Mouse (Mus musculus) lung, embryonic 15.5 days (tissue): ENCODE measurements around the gene Cdyl. TPM values are rescaled to one million over a fixed set of nuclear protein-coding genes. Genes with fewer than 3 reads are reported as not detected.
A peak's percentile ranks its signal among the peaks of the same experiment; 100 is the strongest.

ENCODE experiments used
- ATAC-seq: fragments of 200-750 bp; cut with Nextera tagmentation; 2 replicates; pipeline ENCODE4 v1.8.0; 2017; ENCODE audit warnings: moderate number of reproducible peaks, borderline replicate concordance; ENCODE audit not compliant: low FRiP score, low TSS enrichment; ENCODE audit errors: extremely low read depth
- H3K27ac ChIP-seq: fragments of 300-500 bp; sonication (generic); 2 replicates; pipeline ENCODE4 v1.5.1; 2015; ENCODE audit warnings: moderate library complexity, mild to moderate bottlenecking, inconsistent platforms
- H3K27me3 ChIP-seq: fragments of 300-500 bp; sonication (generic); 2 replicates; pipeline ENCODE4 v1.6.1; 2015; ENCODE audit warnings: inconsistent platforms
- H3K36me3 ChIP-seq: fragments of 300-500 bp; sonication (generic); 2 replicates; pipeline ENCODE4 v1.6.1; 2015; ENCODE audit warnings: inconsistent platforms
- H3K4me1 ChIP-seq: fragments of 300-500 bp; sonication (generic); 2 replicates; pipeline ENCODE4 v1.6.1; 2015; ENCODE audit warnings: inconsistent platforms
- H3K4me2 ChIP-seq: fragments of 300-500 bp; sonication (generic); 2 replicates; pipeline ENCODE4 v1.6.1; 2015; ENCODE audit warnings: inconsistent platforms, mild to moderate bottlenecking, moderate library complexity
- H3K4me3 ChIP-seq: fragments of 300-500 bp; sonication (generic); 2 replicates; pipeline ENCODE4 v1.5.1; 2015; ENCODE audit warnings: mild to moderate bottlenecking, inconsistent platforms
- H3K9ac ChIP-seq: fragments of 300-500 bp; sonication (generic); 2 replicates; pipeline ENCODE4 v1.6.1; 2015; ENCODE audit warnings: inconsistent platforms
- H3K9me3 ChIP-seq: fragments of 300-500 bp; sonication (generic); 2 replicates; pipeline ENCODE4 v1.6.1; 2016; ENCODE audit warnings: inconsistent platforms
- WGBS: fragments of 180-500 bp; shearing (Covaris S2); methylation state at CpG from one replicate; pipeline ENCODE4 v1.1.7; 2015; 5-methylcytosine and 5-hydroxymethylcytosine counted together
- polyA plus RNA-seq: library from polyadenylated mRNA; unstranded; fragments of >200 nt; fragmentation: Nextera tagmentation; extraction: Ambion mirVana; gene quantifications from 2 replicates; pipeline ENCODE4 v1.2.1, GENCODE M21; 2015

The Cdyl gene
- polyA plus RNA-seq, 1 experiment from 2014 or later = 15.7 TPM

DNA sequence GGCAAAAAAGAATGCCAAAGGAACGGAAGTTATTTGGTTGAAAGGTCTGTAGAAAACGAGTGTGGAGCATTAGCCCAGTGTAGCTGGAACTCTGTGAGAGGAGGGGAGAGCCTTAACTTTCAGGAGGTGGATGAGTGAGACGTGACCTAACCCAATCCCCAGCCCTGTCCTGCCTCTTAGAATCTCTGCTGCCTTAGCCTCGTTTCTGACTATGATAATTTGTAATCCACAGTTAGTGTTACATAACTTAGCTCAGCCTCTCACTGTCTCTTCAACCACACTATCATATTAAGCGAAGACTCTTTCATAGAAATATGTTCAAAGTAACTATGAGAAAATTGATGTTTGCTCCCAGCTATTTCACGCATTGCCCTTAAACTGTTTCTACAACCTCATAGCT, 59.9 kb downstream of the Cdyl start:
- no peaks in the 10 kb centered on the region for H3K4me1 ChIP-seq
- H3K9me3 ChIP-seq = no peaks in the 10 kb centered on the region
- H3K27ac ChIP-seq = no peak overlapping the region
- H3K4me2 ChIP-seq = no peak overlapping the region
- WGBS = 63% methylated on average over 6 of the region's 6 CpGs
- no peaks in the 10 kb centered on the region for H3K36me3 ChIP-seq
- H3K27me3 ChIP-seq = no peaks in the 10 kb centered on the region
- no peak for ATAC-seq
- H3K4me3 ChIP-seq = no peak overlapping the region
- no peak overlapping the region for H3K9ac ChIP-seq

GRCm38 (mm10) chr13:35723073-35723472, 63.4 kb downstream of the Cdyl start:
- Histone ChIP-seq H3K9ac (no peak overlapping the region), H3K4me3 (no peak overlapping the region), H3K27ac (no peak overlapping the region), H3K27me3 (no peaks in the 10 kb centered on the region), H3K36me3 (no peaks in the 10 kb centered on the region), H3K4me2 (no peak overlapping the region), H3K9me3 (no peaks in the 10 kb centered on the region), H3K4me1 (no peaks in the 10 kb centered on the region)
- no peak for ATAC-seq
- 27% methylated on average over 1 of the region's 1 CpGs for WGBS

DNA sequence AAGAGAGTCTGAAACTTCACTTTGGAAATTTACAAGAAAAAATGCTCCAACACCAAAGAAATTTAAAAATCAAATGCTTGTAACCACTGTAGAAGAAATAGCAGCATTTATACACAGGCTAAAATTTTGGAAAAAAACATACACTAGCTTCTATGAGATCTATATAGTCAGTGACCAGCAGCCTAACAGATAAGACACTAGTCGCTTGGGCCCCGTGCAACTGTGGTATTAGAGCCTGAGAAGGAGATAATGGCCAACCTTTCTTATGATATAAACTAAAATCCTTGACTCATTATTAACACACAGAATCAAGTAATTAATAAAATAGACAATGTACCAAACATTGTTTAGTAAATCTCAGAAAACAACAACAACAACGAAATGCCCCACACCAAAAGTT, 66.4 kb downstream of the Cdyl start:
- no peak overlapping the region for H3K27ac ChIP-seq
- no peaks in the 10 kb centered on the region for H3K4me1 ChIP-seq
- H3K9ac ChIP-seq = no peak overlapping the region
- ATAC-seq = no peak
- no peak overlapping the region for H3K4me2 ChIP-seq
- H3K27me3 ChIP-seq = no peaks in the 10 kb centered on the region
- H3K4me3 ChIP-seq = no peak overlapping the region
- no peaks in the 10 kb centered on the region for H3K36me3 ChIP-seq
- no peaks in the 10 kb centered on the region for H3K9me3 ChIP-seq
- 89% methylated on average over 3 of the region's 3 CpGs for WGBS

GRCm38 (mm10) chr13:35732131-35732530, 72.5 kb downstream of the Cdyl start:
- 71% methylated on average over 4 of the region's 4 CpGs for WGBS
- Histone ChIP-seq H3K36me3 (no peaks in the 10 kb centered on the region), H3K9me3 (no peaks in the 10 kb centered on the region), H3K4me1 (no peaks in the 10 kb centered on the region), H3K4me3 (no peak overlapping the region), H3K27me3 (no peaks in the 10 kb centered on the region), H3K27ac (no peak overlapping the region), H3K9ac (no peak overlapping the region), H3K4me2 (no peak overlapping the region)
- no peak for ATAC-seq

GRCm38 (mm10) chr13:35732891-35733596, 73.4 kb downstream of the Cdyl start:
- Histone ChIP-seq H3K4me1 (no peaks in the 10 kb centered on the region), H3K4me3 (no peak overlapping the region), H3K36me3 (no peaks in the 10 kb centered on the region), H3K9ac (no peak overlapping the region), H3K27me3 (no peaks in the 10 kb centered on the region), H3K27ac (no peak overlapping the region), H3K4me2 (no peak overlapping the region), H3K9me3 (no peaks in the 10 kb centered on the region)
- no peak for ATAC-seq
- 83% methylated on average over 5 of the region's 5 CpGs for WGBS

DNA sequence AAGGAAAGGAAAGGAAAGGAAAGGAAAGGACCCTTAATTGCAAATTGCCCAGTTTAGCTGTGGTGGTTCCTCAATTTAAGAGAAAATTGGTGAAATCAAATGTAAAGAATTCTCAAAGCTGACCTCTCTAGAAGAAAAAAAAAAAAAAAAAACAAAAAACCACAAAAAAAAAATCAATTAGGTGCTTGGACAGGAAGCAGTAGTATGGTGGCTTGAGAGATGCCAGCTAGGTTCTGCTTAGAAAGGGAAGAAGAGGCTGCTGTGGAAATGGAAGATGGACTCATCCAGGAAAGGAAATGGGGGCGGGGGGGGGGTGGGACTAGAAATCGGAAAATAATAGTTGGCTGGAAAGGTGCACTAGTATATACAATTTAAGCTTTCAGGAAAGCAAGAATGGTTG, 77.9 kb downstream of the Cdyl start:
- no peak for ATAC-seq
- no peak overlapping the region for H3K9ac ChIP-seq
- H3K4me2 ChIP-seq = no peak overlapping the region
- H3K27ac ChIP-seq = no peak overlapping the region
- no peaks in the 10 kb centered on the region for H3K9me3 ChIP-seq
- peaks cover 3% of the 10 kb centered on the region; the same call in 1 of the 2 replicates for H3K4me1 ChIP-seq
- no peaks in the 10 kb centered on the region for H3K27me3 ChIP-seq
- no peak overlapping the region for H3K4me3 ChIP-seq
- H3K36me3 ChIP-seq = no peaks in the 10 kb centered on the region
- 36% methylated on average over 2 of the region's 2 CpGs for WGBS

- H3K27ac ChIP-seq = no peak overlapping the region
- H3K4me3 ChIP-seq = no peak overlapping the region
- H3K4me2 ChIP-seq = no peak overlapping the region
- H3K9me3 ChIP-seq = no peaks in the 10 kb centered on the region
- no peaks in the 10 kb centered on the region for H3K36me3 ChIP-seq
- no peaks in the 10 kb centered on the region for H3K27me3 ChIP-seq
- 39% methylated on average over 2 of the region's 2 CpGs for WGBS
- H3K9ac ChIP-seq = no peak overlapping the region
- H3K4me1 ChIP-seq = peaks cover 8% of the 10 kb centered on the region; the same call in 1 of the 2 replicates
- ATAC-seq = no peak
These were observed 78.6 kb downstream of the Cdyl start for GRCm38 (mm10) chr13:35738210-35738609.

DNA sequence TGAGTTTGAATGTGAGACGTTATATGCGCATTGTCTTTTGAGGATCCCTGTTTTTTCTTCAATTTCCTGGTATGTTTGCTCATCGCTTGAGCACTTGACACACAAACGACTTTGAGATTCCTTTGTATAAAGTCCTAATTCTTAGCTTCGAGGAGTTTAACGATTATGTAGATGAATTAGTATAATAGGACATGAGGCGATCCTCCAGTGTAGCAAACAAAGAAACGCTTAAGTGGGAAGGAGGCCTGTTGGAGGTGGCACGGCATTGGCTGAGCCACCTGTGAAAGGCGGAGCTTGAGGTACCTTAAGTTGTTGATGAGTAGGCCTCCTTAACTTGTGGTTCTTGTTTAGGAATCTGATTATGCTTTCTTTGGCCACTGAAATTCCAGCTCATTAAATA, 79.8 kb downstream of the Cdyl start:
- no peaks in the 10 kb centered on the region for H3K27me3 ChIP-seq
- WGBS = 33% methylated on average over 10 of the region's 10 CpGs
- no peak for ATAC-seq
- H3K4me1 ChIP-seq = peaks cover 17% of the 10 kb centered on the region
- H3K9me3 ChIP-seq = no peaks in the 10 kb centered on the region
- H3K4me2 ChIP-seq = no peak overlapping the region
- H3K9ac ChIP-seq = no peak overlapping the region
- no peak overlapping the region for H3K27ac ChIP-seq
- no peaks in the 10 kb centered on the region for H3K36me3 ChIP-seq
- no peak overlapping the region for H3K4me3 ChIP-seq

- Histone ChIP-seq H3K9ac (peak overlapping the region; percentile 56), H3K27me3 (no peaks in the 10 kb centered on the region), H3K9me3 (no peaks in the 10 kb centered on the region), H3K4me2 (peak overlapping the region; percentile 85), H3K27ac (peak overlapping the region; percentile 85), H3K4me1 (peaks cover 17% of the 10 kb centered on the region), H3K36me3 (no peaks in the 10 kb centered on the region), H3K4me3 (peak overlapping the region; percentile 79)
- WGBS = 2% methylated on average over 61 of the region's 61 CpGs
- peak; percentile 84 for ATAC-seq
These were observed 80.8 kb downstream of the Cdyl start for GRCm38 (mm10) chr13:35740301-35741039.

DNA sequence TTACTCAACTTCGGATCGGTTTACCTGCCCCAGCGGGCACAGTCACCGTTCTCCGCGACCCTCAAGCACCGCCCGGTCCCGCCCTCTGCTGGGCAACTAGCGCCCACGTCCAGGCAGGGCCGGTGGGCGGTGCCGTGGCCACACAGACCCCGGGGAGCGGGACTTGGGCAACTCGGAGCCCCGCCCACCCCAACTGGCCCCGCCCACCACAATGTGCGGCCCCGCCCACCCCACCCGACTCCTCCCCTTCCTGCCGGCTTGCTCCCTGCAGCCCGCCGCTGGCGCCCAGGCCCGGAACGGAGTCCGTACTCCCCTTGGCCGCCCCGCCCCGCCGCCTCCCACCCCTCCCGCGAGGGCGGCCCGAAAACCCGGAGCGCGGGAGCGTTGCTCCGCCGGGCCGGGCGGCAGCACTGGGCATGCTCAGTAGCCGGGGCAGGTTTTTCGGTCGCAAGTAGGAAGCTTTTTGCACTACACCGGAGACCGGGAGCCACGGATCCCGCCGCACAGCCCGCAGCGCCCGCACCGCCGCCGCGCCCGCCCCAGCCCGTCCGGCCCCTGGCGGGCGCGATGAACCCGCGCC, 81.5 kb downstream of the Cdyl start:
- ATAC-seq = peak; percentile 95
- WGBS = under 1% methylated on average over 49 of the region's 68 CpGs
- H3K27me3 ChIP-seq = no peaks in the 10 kb centered on the region
- H3K9ac ChIP-seq = peak overlapping the region; percentile 85
- H3K4me2 ChIP-seq = peak overlapping the region; percentile 85
- peaks cover 17% of the 10 kb centered on the region for H3K4me1 ChIP-seq
- H3K27ac ChIP-seq = peak overlapping the region; percentile 96
- no peaks in the 10 kb centered on the region for H3K9me3 ChIP-seq
- no peaks in the 10 kb centered on the region for H3K36me3 ChIP-seq
- peak overlapping the region; percentile 79 for H3K4me3 ChIP-seq

DNA sequence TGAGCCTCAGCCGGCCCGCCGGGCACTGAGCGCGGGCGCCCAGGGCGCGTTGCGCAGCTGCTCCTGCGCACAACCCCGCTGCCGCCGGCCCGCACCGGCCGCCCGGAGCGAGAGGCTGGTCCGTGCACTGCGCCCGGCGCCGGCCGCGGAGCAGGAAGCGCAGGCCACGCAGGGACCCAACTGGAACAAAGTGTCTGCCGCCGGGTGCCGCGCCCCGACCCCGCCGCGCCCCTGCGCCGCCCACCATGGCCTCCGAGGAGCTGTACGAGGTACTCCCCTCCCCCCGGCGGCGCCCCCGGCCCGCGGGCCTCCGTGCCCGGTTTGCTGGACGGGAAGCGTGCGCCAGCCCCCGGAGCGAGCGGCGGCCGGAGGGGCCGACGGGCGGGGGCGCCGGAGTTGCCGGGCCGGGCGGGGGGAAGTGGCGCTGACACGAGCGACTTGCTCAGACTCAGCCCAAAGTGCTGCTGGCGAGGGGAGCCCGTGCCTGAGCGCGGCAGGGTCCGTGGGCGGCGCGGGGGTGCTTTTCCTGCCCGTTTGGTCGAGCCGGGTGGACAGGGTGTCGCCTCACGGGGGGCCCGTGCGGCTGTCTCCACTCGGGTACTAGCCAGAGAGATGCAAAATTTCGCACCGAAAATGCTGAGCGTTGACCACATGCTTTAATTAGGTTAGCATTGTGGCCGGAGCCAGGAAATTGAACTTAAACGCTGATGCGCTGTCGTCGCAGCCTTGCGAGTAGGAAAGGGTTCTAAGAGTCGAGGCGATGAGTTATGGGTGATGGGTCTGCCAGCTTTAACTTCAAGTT, 82.2 kb downstream of the Cdyl start:
- H3K4me1 ChIP-seq = peaks cover 17% of the 10 kb centered on the region
- peak overlapping the region; percentile 85 for H3K9ac ChIP-seq
- WGBS = under 1% methylated on average over 64 of the region's 93 CpGs
- H3K4me2 ChIP-seq = peak overlapping the region; percentile 85
- ATAC-seq = peak; percentile 70
- H3K4me3 ChIP-seq = peak overlapping the region; percentile 79
- H3K36me3 ChIP-seq = 0 out of 2 replicates have a peak, but pooled peaks cover 3% of the 10 kb centered on the region
- H3K27me3 ChIP-seq = no peaks in the 10 kb centered on the region
- peaks cover 5% of the 10 kb centered on the region; the same call in 1 of the 2 replicates for H3K9me3 ChIP-seq
- peak overlapping the region; percentile 96 for H3K27ac ChIP-seq
